Mouse (Mus musculus) brain, embryonic 14.5 days (tissue): ENCODE data around the gene Pltp. TPM values are rescaled to one million over a fixed set of nuclear protein-coding genes. Genes with fewer than 3 reads are reported as not detected.
"Not testable (repeated sequence)": the region's sequence is repeated elsewhere in the genome, so short reads cannot be mapped to it uniquely, and the experiment has no call there.

Experiments used
- DNase-seq: peaks from one replicate; pipeline ENCODE4 v3.0.0-alpha.2; 2011; ENCODE audit warnings: low read depth
- CTCF ChIP-seq: fragments of 200-500 bp; IDR thresholded peaks from 2 replicates; pipeline ENCODE4 v1.5.1; 2012; ENCODE audit warnings: inconsistent platforms, mild to moderate bottlenecking, moderate library complexity, borderline replicate concordance; ENCODE audit not compliant: insufficient read depth, insufficient read length; ENCODE audit errors: extremely low read depth
- POLR2A ChIP-seq: fragments of 200-500 bp; IDR thresholded peaks from 2 replicates; pipeline ENCODE4 v1.6.1; 2012; ENCODE audit warnings: mild to moderate bottlenecking, inconsistent platforms, borderline replicate concordance; ENCODE audit not compliant: poor library complexity, insufficient read depth, insufficient read length, severe bottlenecking; ENCODE audit errors: extremely low read depth
- polyA plus RNA-seq: library from polyadenylated mRNA; depleted of rRNA; stranded (reverse); fragments of >200 nt; gene quantifications from 2 replicates; pipeline ENCODE4 v1.2.3, GENCODE M21; 2012

The Pltp gene
- polyA plus RNA-seq, 1 experiment: 109 TPM

- no peak for DNase-seq
- TF ChIP-seq POLR2A: no peak
- TF ChIP-seq CTCF: no peak
Measured at GRCm38 (mm10) chr2:164859640-164860432, 2.3 kb upstream of the Pltp start.

DNA sequence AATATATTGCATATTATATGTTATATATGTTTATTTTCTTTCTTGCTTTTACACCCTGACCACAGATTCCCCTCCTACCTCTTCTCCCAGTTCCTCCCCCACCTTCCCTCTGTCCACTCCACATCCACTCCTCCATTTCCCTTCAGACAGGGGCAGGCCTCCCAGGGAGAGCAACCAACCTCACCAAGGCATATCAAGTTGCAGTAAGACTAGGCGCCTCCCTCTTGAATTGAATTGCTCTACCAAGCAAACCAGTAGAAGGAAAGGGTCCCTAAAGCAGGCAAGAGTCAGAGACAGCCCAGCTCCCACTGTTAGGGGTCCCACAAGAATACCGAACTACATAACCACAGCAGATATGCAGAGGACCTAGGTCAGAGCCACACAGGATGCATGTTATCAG lies 1.6 kb upstream of the Pltp start:
- TF ChIP-seq POLR2A (no peak), CTCF (no peak)
- no peak for DNase-seq

GRCm38 (mm10) chr2:164857842-164858553 lies 487 bp upstream of the Pltp start:
- no peak for TF ChIP-seq POLR2A
- TF ChIP-seq CTCF: no peak
- DNase-seq: no peak

GRCm38 (mm10) chr2:164856309-164857100 lies 1.0 kb downstream of the Pltp start:
- TF ChIP-seq POLR2A: no peak
- no peak for TF ChIP-seq CTCF
- no peak for DNase-seq

- DNase-seq: not testable (repeated sequence)
Measured at GRCm38 (mm10) chr2:164855572-164855971, 1.9 kb downstream of the Pltp start.

- TF ChIP-seq POLR2A (no peak), CTCF (no peak)
- no peak for DNase-seq
Measured at GRCm38 (mm10) chr2:164850061-164850460, 7.5 kb downstream of the Pltp start.

- no peak for DNase-seq
- TF ChIP-seq CTCF: peak; percentile 40; the same call in 1 of the 2 replicates
- no peak for TF ChIP-seq POLR2A
Measured at GRCm38 (mm10) chr2:164845782-164846181, 11.7 kb downstream of the Pltp start.

DNA sequence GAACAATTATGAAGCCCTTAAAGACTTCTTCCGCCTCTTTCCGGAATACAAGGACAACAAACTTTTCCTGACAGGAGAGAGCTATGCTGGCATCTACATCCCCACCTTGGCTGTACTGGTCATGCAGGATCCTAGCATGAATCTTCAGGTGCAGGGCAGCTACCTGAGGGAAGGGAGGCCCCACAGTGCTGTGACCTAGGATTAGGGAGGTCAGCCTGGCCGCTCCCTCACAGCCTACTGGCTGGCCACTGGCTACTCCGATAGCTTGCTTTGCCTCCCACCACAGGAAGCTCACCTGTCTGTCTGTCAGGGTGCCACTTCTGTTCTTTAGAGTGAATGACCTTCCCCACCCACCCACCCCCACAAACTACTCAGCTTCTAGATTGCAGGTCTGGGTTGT lies 22.3 kb downstream of the Pltp start:
- no peak for DNase-seq
- TF ChIP-seq POLR2A (no peak), CTCF (no peak)

DNA sequence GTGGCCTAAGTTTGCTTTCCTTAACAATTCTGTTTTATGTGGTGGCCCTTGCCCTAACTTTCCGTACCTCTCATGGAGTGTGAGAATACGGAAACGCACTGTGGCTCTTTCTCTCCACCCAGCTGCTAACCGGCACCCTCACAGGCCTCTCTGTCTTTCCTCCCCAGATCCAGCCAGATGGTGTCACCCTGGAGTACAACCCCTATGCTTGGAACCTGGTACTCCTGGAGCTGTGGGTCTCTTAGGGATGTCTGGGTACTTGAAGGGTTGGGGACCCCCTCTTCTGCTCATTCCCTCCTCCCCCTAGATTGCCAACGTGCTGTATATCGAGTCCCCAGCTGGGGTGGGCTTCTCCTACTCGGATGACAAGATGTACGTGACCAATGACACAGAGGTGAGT lies 23.0 kb downstream of the Pltp start:
- no peak for DNase-seq

DNA sequence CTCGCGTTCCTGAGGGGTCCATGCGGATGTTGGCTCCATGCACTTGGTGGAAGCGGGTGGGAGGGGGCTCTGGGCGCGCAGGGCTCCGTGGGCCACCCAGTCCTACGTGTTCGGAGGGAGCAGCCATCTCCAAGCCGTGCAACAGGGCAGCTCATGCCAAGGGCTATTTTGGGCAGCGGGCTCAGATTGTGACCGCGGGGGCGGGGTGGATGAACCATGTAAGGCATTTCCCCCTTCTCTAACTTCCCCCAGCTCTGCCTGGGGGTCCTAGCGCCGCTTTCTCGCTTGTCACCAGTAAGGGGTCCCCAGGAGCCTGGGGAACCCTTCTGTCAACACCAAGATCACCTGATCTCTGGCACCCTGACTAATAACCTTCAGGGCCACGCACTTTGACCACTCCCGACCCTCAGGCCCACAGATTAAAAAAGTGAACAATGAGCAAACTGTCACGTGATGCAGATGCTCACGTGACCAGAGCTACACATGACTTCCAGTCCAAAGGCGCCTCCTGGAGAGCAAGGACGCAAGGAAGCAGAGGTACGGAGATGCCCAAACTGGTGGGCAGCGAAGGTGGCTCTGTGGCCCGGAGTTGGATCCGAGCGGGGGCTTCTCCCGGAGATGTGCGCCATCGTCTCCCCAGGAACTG lies 24.1 kb downstream of the Pltp start, which contains the start of gene Neurl2:
TSS of gene Neurl2 (minus strand) at position 143 of the 646 bp plus-strand sequence.
- peak; percentile 97 for DNase-seq
- TF ChIP-seq CTCF: no peak
- peak; percentile 35; the same call in 1 of the 2 replicates for TF ChIP-seq POLR2A

More for the DNA sequence above, 23.0 kb downstream of the Pltp start:
- no peak for TF ChIP-seq POLR2A
- no peak for TF ChIP-seq CTCF

DNA sequence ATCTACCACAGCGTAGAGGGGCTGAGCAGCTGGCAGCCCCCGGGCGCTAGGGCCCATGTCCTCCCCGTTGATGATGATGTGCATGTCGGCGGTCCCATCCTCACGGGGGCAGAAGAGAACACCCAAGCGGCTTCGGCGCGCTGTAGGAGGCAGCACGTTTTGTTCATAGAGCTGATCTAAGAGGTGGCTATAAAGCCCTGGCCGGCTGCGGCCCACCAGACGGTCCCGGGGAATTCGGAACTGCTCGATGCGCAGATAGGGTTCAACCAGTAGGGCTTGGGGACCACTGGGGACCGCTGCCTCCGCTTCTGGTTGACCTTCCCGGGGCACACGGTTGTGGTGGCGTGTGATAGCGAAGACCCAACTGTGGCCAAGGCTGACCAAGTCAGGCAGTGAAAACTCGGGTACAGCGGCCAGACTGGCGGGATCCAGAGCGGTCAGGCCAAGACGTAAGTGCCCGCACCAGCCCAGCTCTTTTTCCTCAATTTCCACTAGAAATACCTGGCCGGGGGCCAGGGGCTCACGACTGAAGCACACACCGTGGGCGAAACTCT lies 24.7 kb downstream of the Pltp start, which contains the start of gene Ctsa:
TSS of gene Ctsa (plus strand) at position 126 of the 554 bp plus-strand sequence.
- peak; percentile 86 for DNase-seq
- TF ChIP-seq CTCF (peak; percentile 47; the same call in 1 of the 2 replicates), POLR2A (peak; percentile 39; the same call in 1 of the 2 replicates)
